Mouse (Mus musculus) gonadal fat pad, adult 2 months (tissue): ENCODE data around the gene Tbrg4. TPM values are rescaled to one million over a fixed set of nuclear protein-coding genes. Genes with fewer than 3 reads are reported as not detected.
A peak's percentile ranks its signal among the peaks of the same experiment; 100 is the strongest.
"Not testable (repeated sequence)": the region's sequence is repeated elsewhere in the genome, so short reads cannot be mapped to it uniquely, and the experiment has no call there.

ENCODE experiments used
- DNase-seq: peaks from one replicate; pipeline ENCODE4 v3.0.0-alpha.2; 2012; ENCODE audit warnings: low read depth
- polyA plus RNA-seq: library from polyadenylated mRNA; depleted of rRNA; stranded (reverse); fragments of >200 nt; gene quantifications from 2 replicates; pipeline ENCODE4 v1.2.3, GENCODE M21; 2012; rRNA removed

Gene Tbrg4
- polyA plus RNA-seq: 49.1 and 65.2 TPM in 2 replicates

GRCm38 (mm10) chr11:6625478-6626387 is at the start of gene Tbrg4:
TSS of gene Tbrg4 (minus strand) at chr11:6626067.
- DNase-seq: peak; percentile 42

DNA sequence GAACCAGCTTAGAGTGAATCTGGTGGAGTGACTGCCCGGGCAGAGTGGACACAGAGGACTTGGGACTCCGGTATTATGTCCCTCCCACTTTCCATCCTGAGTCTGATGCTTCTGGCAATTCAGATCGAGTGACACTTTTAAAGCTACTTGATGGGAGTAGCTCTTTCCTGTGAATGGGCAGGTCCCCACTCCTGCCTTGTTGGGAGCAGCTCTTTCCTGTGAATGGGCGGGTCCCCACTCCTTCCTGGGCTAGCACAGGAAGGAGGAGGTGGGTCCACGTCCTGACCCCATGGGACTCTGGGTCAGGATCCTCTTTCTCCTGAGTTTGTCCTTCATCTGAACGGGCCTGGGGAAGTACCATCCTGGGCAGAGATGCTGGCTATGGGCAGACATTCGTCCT is 49.5 kb upstream of the Tbrg4 start:
- DNase-seq: no peak

DNA sequence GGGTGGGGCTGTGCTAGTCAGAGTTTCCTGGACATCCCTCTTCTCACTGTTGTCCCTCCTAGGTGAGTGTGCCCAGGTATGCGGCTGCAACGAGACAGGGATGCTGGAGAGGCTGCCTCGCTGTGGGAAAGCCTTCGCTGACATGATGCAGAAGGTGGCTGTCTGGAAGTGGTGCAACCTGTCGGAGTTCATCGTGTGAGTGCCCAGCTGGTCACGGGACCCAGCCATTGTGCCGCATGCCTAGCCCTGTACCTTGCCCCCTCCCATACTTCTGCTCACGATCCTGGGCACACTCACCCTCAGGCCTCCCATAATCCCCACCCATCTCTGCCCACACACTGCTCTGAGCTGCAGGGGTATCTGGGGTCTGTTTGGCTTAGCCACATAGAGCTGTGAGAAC is 48.8 kb upstream of the Tbrg4 start:
- DNase-seq: no peak

GRCm38 (mm10) chr11:6670826-6671225 is 45.0 kb upstream of the Tbrg4 start:
- DNase-seq: no peak

GRCm38 (mm10) chr11:6670044-6670443 is 44.2 kb upstream of the Tbrg4 start:
- no peak for DNase-seq

DNA sequence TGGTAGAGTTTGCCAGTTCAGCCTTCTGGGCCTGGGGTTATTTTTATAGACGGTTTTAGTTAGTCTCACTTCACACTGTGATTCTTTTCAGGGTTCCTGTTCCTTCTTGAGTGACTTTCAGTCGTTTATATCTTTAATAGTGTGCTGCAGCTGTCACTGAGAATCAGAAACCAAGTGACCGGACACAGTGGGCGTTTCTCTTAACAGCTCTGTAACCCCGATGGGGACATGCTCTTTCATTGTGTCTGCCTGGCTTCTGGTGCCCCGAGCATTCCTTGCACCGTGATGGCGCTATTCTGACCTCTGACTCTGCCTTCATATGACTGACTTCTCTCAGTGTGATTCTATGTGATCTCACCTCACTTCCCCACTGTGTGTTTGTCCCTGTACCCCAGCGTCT is 43.2 kb upstream of the Tbrg4 start:
- no peak for DNase-seq

- no peak for DNase-seq
These were observed 40.8 kb upstream of the Tbrg4 start for GRCm38 (mm10) chr11:6666634-6667033.

DNA sequence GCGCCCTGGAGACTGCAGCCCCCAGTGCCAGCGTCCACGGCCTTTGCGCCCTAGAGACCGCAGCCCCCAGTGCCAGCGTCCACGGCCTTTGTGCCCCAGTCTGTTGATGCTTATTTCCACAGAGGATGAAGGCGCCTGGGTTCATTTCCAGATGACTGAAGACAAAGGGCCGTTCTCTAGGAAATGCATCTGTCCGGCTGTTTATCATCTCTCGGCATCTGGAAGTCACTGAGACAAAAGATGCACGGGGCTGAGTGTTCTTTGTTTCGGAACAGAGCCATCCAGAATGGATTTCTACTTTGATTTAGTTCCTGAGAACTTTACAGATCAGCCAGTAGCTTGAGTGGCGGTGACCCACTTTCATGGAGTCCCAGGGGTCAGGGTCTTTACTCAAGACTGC is 35.3 kb upstream of the Tbrg4 start:
- no peak for DNase-seq

DNA sequence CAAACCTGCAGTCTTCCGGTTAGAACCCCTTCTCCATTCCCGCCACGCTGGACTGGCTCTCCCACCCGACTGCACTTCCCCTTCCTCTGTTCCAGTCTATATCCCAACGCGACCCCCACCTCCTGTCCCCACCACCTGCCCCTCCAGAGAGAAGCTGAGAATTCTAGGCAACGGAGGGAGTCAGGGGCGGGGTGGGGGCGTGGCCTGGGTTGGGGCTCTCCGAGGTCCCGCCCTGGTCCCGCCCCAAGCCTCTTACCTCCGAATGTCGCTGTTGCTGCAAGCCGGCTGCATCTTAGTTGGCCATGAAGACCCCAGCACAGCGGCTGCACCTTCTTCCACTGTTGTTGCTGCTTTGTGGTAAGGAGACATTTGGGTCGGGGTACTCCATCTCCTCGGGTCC is 32.4 kb upstream of the Tbrg4 start, which contains the start of gene Ramp3:
Gene Ramp3 (plus strand): TSS at position 251 of the 400 bp plus-strand sequence.
- DNase-seq: no peak

DNA sequence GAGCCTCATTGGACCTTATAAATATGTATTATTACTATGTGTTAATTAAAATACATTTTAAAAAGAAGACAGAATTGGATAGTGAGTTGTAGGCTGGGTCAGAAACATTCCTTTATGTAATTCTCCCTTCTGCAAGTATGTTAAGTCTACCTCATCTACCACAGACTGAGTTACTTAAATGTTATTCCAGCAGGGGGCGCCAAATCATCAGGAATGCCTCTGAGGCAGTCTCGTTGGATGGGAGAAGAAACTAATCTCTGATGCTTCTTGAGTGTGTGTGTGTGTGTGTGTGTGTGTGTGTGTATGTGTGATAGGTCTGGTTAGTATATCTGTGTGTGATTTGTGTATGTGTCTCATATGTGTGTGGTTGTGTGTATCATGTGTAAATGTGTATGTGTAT is 29.0 kb upstream of the Tbrg4 start:
- no peak for DNase-seq

GRCm38 (mm10) chr11:6652978-6653377 is 27.1 kb upstream of the Tbrg4 start:
- not testable (repeated sequence) for DNase-seq

DNA sequence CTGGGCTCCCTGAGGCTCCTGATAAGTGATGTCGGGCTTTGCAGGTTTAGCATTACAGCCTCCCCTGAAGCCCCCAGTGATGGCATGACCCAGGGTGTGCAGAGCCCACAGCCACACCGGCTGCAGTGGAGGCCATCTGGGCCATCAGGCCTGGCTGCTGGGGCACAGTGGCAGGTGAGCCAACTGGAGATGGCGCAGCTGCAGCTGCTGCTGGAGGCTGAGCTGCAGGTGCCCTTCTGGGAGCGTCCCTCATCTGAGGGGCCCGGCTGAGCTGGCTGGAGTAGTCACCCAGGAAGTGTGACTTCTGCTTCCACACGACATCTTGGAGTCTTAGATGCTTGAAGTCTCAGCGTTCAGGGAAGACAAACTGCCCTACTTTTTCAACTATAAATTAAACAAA is 24.7 kb upstream of the Tbrg4 start:
- no peak for DNase-seq

- DNase-seq: no peak
These were observed 22.2 kb upstream of the Tbrg4 start for GRCm38 (mm10) chr11:6647831-6648724.

GRCm38 (mm10) chr11:6644566-6644965 is 18.7 kb upstream of the Tbrg4 start:
- DNase-seq: no peak

DNA sequence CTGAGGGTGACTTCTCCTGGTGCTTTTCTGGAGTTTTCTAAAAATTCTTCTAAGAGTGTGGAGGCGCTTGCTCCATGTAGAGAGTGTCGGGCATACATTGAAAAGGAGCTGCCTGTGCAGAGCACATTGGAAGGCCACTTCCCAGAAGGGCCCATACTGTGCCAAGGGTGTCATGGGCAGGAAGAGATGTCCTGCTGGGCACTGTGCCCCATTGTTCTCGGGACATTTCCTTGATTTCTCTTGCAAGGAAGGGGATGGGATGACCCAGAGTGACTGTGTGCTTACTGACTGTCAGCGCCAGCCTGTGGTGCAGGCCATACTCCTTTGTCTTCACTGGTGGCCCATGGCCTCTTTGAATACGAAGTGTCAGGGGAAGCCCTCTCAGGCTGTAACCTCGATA is 13.2 kb upstream of the Tbrg4 start:
- DNase-seq: no peak

GRCm38 (mm10) chr11:6638537-6638936 is 12.7 kb upstream of the Tbrg4 start, which contains the start of gene Wap:
TSS of gene Wap (minus strand) at chr11:6638637.
- no peak for DNase-seq

GRCm38 (mm10) chr11:6636150-6636549 is 10.3 kb upstream of the Tbrg4 start:
- DNase-seq: no peak

DNA sequence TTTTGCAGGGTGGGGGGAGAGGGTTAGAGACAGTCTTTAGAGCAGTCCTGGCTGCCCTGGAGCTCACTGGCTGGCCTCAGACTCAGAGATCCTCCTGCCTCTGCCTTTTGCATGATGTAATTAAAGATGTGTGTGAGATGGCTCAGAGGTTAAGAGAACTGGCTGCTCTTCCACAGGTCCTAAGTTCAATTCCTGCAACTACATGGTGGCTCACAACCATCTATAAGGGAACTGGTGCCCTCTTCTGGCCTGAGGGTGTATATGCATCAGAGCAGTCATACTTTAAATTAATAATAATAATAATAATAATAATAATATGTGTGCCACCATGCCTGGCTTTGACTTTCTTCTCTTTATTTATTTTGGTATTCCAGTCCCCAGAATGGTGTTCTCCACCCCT is 3.8 kb upstream of the Tbrg4 start:
- DNase-seq: no peak

GRCm38 (mm10) chr11:6628568-6628967 is 2.7 kb upstream of the Tbrg4 start:
- DNase-seq: no peak

DNA sequence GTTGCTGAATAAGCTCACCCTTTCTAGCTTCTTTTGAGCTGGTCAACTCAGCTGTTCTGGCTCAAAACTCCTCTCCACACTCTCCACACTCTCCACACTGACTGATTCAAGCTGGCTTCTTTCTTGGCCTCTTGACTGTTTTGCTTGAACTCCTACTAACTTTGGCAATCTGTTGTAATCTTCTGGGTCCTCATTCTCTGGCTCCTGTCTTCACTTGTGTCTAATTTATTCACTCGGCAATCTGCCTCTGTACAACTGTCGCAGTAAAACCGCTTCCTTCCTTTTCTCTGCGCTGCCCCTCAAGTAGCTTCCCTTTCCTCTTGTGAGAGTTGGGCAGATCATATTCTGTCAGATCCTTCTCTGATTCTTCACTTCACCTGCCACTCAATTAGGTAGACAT is 1.9 kb upstream of the Tbrg4 start:
- DNase-seq: no peak

- DNase-seq: no peak
These were observed 513 bp upstream of the Tbrg4 start for GRCm38 (mm10) chr11:6626388-6626772.

- peak; percentile 28 for DNase-seq
These were observed 1.1 kb downstream of the Tbrg4 start for GRCm38 (mm10) chr11:6624619-6625382.
